Mouse (Mus musculus) lung, postnatal 4 days (tissue): Measurements from ENCODE around the gene Cped1.

Experiments used
- DNase-seq, 2 experiments: peaks; one replicate each; pipeline ENCODE4 v3.0.0; 2021

Gene Cped1

GRCm38 (mm10) chr6:21985732-21986540 is at the start of gene Cped1:
Gene Cped1, plus strand, starts transcription at chr6:21985916.
- peak; percentile 71 to 80 for DNase-seq

- DNase-seq, result no peak
These were observed 47.6 kb upstream of the Cped1 start for GRCm38 (mm10) chr6:21937981-21938635.

GRCm38 (mm10) chr6:21949226-21949731 is 36.4 kb upstream of the Cped1 start, which contains the start of gene Ing3:
Gene Ing3, plus strand, starts transcription at chr6:21949571.
- DNase-seq, result peak; percentile 98 to 99

- peak; percentile 98 for DNase-seq
These were observed 35.8 kb upstream of the Cped1 start for GRCm38 (mm10) chr6:21949771-21950448.

GRCm38 (mm10) chr6:21950676-21951075 is 35.0 kb upstream of the Cped1 start:
- no peak for DNase-seq

- DNase-seq, result no peak
These were observed 30.2 kb upstream of the Cped1 start for GRCm38 (mm10) chr6:21955468-21955867.

GRCm38 (mm10) chr6:21958922-21959321 is 26.8 kb upstream of the Cped1 start:
- no peak for DNase-seq

- DNase-seq, result no peak
These were observed 25.8 kb upstream of the Cped1 start for GRCm38 (mm10) chr6:21959909-21960308.

- no peak for DNase-seq
These were observed 8.2 kb upstream of the Cped1 start for GRCm38 (mm10) chr6:21977532-21977931.

GRCm38 (mm10) chr6:21981114-21981513 is 4.6 kb upstream of the Cped1 start:
- DNase-seq, result no peak

GRCm38 (mm10) chr6:21984990-21985731 is 555 bp upstream of the Cped1 start:
- DNase-seq, result peak in 1 of 2 experiments; percentile 72

GRCm38 (mm10) chr6:21986660-21987331 is 1.1 kb downstream of the Cped1 start:
- DNase-seq, result peak; percentile 34 to 49

GRCm38 (mm10) chr6:21987554-21987953 is 1.8 kb downstream of the Cped1 start:
- DNase-seq, result no peak

GRCm38 (mm10) chr6:21988296-21988695 is 2.6 kb downstream of the Cped1 start:
- DNase-seq, result no peak

GRCm38 (mm10) chr6:21989081-21989480 is 3.4 kb downstream of the Cped1 start:
- no peak for DNase-seq

GRCm38 (mm10) chr6:21990181-21991135 is 4.7 kb downstream of the Cped1 start:
- DNase-seq, result no peak

GRCm38 (mm10) chr6:21991151-21991550 is 5.4 kb downstream of the Cped1 start:
- no peak for DNase-seq

GRCm38 (mm10) chr6:21993070-21993469 is 7.4 kb downstream of the Cped1 start:
- no peak for DNase-seq

GRCm38 (mm10) chr6:21998131-21998530 is 12.4 kb downstream of the Cped1 start:
- DNase-seq, result no peak

GRCm38 (mm10) chr6:21999025-21999424 is 13.3 kb downstream of the Cped1 start:
- DNase-seq, result no peak

- DNase-seq, result no peak
These were observed 14.4 kb downstream of the Cped1 start for GRCm38 (mm10) chr6:22000086-22000485.
